Mouse (Mus musculus) hindbrain, embryonic 14.5 days (tissue): ENCODE measurements around the gene Ints2. TPM values are rescaled to one million over a fixed set of nuclear protein-coding genes. Genes with fewer than 3 reads are reported as not detected.
"Not testable (repeated sequence)": the region's sequence is repeated elsewhere in the genome, so short reads cannot be mapped to it uniquely, and the experiment has no call there.

Source experiments
- ATAC-seq: fragments of 200-750 bp; cut with Nextera tagmentation; 2 replicates; pipeline ENCODE4 v1.8.0; 2017; ENCODE audit warnings: moderate number of reproducible peaks, mild to moderate bottlenecking, moderate TSS enrichment, moderate library complexity; ENCODE audit not compliant: low FRiP score
- DNase-seq: peaks from one replicate; pipeline ENCODE4 v3.0.0-alpha.2; 2015; ENCODE audit warnings: low spot score
- H3K27ac ChIP-seq: fragments of 300-500 bp; sonication (generic); 2 replicates; pipeline ENCODE4 v1.5.1; 2014; ENCODE audit warnings: mild to moderate bottlenecking, moderate library complexity
- H3K27me3 ChIP-seq: fragments of 300-500 bp; sonication (generic); 2 replicates; pipeline ENCODE4 v1.6.1; 2014; ENCODE audit warnings: mild to moderate bottlenecking, low read length, mixed read lengths; ENCODE audit not compliant: control insufficient read depth, insufficient read depth
- H3K36me3 ChIP-seq: fragments of 300-500 bp; sonication (generic); replicated peaks from 2 replicates; pipeline ENCODE4 v1.6.1; 2014; ENCODE audit not compliant: control insufficient read depth, insufficient read depth
- H3K4me1 ChIP-seq: fragments of 300-500 bp; sonication (generic); replicated peaks from 2 replicates; pipeline ENCODE4 v1.6.1; 2014; ENCODE audit warnings: antibody characterized with exemption, low read length, mixed read lengths; ENCODE audit not compliant: control insufficient read depth, insufficient read depth
- H3K4me2 ChIP-seq: fragments of 300-500 bp; sonication (generic); replicated peaks from 2 replicates; pipeline ENCODE4 v1.6.1; 2014; ENCODE audit warnings: mild to moderate bottlenecking, moderate library complexity
- H3K4me3 ChIP-seq: fragments of 300-500 bp; sonication (generic); replicated peaks from 2 replicates; pipeline ENCODE4 v1.5.1; 2014; ENCODE audit warnings: mild to moderate bottlenecking, low read length
- H3K9ac ChIP-seq: fragments of 300-500 bp; sonication (generic); 2 replicates; pipeline ENCODE4 v1.6.1; 2014
- H3K9me3 ChIP-seq: fragments of 300-500 bp; sonication (generic); 2 replicates; pipeline ENCODE4 v1.6.1; 2016; ENCODE audit warnings: low read length; ENCODE audit not compliant: control insufficient read depth
- WGBS: fragments of 180-500 bp; shearing (Covaris S2); extraction: QIAGEN DNeasy Blood & Tissue Kit; methylation state at CpG from one replicate; pipeline ENCODE4 v1.1.7; 2014; 5-methylcytosine and 5-hydroxymethylcytosine counted together
- polyA plus RNA-seq: library from polyadenylated mRNA; unstranded; fragments of >200 nt; fragmentation: Nextera tagmentation; extraction: Ambion mirVana; gene quantifications from 2 replicates; pipeline ENCODE4 v1.2.1, GENCODE M21; 2014

Gene Ints2
- polyA plus RNA-seq = 17.8 and 22.6 TPM in 2 replicates

DNA sequence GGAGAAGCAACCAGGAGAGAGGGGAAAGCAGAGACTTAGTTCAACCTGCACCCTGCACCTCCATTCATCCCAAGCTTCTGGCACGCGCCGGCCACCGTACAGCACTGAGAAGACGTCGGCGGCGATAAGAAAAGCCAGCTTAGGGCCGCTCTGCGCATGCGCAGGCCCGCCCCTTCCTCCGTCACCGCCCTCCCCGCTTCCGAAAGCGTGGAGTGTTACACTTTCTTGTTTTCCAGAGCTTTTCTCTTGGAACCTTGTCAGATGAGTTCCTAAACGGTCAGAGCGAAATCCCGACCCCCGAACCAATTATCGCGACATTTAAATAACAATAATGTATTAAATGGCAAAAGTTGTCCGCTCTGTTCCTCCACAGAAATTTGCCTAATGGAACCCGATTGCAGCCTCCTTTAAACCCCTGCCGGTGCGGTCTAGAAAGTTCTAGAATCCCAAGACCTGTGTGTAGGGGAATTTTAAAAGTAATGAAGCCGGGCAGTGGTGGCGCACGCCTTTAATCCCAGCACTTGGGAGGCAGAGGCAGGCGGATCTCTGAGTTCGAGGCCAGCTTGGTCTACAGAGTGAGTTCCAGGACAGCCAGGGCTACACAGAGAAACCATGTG, at the start of gene Ints2:
Ints2 (minus strand) TSS at position 116 of the 617 bp plus-strand sequence.
- Histone ChIP-seq H3K4me2 (peak within 1 kb of the TSS; percentile 85), H3K4me1 (peaks cover 15% of the 10 kb centered on the region), H3K4me3 (peak within 1 kb of the TSS; percentile 63), H3K27me3 (no peaks in the 10 kb centered on the region), H3K27ac (peak within 1 kb of the TSS; percentile 81), H3K9ac (peak within 1 kb of the TSS; percentile 82), H3K9me3 (no peaks in the 10 kb centered on the region), H3K36me3 (peaks cover 7% of the 10 kb centered on the region)
- ATAC-seq (peak; percentile 94), DNase-seq (peak; percentile 97)
- 9% methylated on average over 32 of the region's 32 CpGs for WGBS

DNA sequence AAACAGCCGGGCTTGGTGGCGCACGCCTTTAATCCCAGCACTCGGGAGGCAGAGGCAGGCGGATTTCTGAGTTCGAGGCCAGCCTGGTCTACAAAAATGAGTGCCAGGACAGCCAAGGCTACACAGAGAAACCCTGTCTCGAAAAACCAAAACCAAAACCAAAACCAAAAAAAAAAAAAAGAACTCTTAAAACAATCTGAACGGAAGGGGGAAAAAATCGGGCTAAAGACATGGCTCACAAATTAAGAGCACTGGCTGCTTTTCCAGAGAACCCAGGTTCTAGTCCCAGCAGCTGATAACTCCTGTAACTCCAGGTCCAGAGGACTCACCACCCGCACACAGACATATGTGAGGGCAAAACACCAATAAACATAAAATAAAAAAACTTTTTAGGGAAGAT, 34.8 kb upstream of the Ints2 start:
- 98% methylated on average over 10 of the region's 10 CpGs for WGBS
- not testable (repeated sequence) for ATAC-seq, DNase-seq

DNA sequence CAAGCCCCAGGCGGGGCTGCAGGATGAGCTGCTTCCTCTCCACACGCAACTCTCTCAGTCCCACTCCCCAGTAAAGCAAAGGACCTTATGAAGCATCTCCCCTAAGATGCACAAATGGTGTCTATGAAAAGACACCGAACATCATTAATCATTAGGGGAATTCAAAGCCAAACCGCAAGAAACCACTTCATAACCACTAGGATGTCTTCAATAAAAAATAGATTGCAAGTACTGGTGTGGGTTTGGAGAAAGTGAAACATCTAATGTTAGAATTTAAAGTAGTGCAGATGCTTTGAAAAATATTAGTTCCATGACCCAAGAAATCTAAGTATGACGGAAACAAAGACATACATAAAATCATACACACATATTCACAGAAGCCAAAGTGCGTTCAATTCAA, 34.3 kb upstream of the Ints2 start:
- Histone ChIP-seq H3K9ac (no peak overlapping the region), H3K4me2 (no peak overlapping the region), H3K4me3 (no peak overlapping the region), H3K27me3 (no peaks in the 10 kb centered on the region), H3K27ac (no peak overlapping the region), H3K9me3 (no peaks in the 10 kb centered on the region), H3K4me1 (no peaks in the 10 kb centered on the region), H3K36me3 (peaks cover 34% of the 10 kb centered on the region)
- 90% methylated on average over 6 of the region's 6 CpGs for WGBS
- DNase-seq = no peak
- no peak for ATAC-seq

More for the DNA sequence above, 34.8 kb upstream of the Ints2 start:
- peaks cover 38% of the 10 kb centered on the region for H3K36me3 ChIP-seq
- not testable (repeated sequence) for H3K27me3 ChIP-seq, H3K9ac ChIP-seq, H3K4me1 ChIP-seq, H3K27ac ChIP-seq, H3K4me2 ChIP-seq, H3K4me3 ChIP-seq, H3K9me3 ChIP-seq

DNA sequence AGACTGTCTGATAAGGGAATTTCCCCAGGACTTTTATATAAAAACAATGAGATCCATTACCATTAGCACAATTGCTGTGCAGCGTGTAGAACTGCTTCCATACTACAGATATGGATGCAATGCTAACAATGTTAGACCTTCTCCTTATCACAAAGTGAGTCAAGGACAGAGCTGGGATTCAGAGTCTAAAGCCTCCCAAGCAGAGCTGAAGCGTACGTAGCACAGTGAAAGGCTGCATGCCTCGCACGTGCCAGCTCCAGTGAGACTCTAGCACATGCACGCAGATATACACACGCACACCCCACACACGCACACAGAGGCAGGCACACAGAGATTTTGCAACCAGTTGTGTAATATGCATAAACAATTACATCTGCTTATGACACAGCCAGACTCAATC, 28.4 kb upstream of the Ints2 start:
- Histone ChIP-seq H3K27ac (no peak overlapping the region), H3K4me3 (no peak overlapping the region), H3K4me2 (no peak overlapping the region), H3K36me3 (peaks cover 82% of the 10 kb centered on the region), H3K4me1 (no peaks in the 10 kb centered on the region), H3K9me3 (no peaks in the 10 kb centered on the region), H3K9ac (no peak overlapping the region), H3K27me3 (no peaks in the 10 kb centered on the region)
- ATAC-seq (no peak), DNase-seq (no peak)
- 94% methylated on average over 8 of the region's 8 CpGs for WGBS

DNA sequence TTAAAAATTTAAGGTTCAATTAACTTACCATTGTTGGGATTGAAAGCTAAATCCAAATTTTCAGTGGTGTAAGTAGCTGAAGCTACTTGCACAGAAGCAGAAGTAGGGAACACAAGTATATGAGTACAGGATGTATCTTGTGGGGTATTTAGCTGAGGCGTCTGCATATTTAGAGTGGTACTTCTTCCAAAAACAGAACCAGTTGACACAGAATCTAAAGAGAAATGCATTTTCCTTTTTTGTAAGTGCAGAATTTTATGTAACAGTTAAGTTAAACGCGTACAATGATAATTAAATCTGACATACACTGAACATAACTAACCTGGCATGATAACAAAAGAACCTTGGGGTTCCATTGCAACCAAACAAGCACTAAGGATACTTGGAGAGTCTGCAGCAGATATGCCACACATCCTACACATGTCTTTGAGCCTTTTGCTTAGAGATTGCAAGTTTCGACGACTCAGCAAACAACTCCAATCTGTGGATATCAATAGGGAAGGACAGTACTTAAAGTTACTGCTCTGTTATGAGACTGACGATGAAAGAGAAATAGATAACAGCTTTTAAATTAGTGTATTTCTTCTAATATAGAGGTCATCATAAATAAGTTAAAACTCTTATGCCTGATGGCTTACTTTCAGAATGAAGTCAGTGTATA, 21.2 kb upstream of the Ints2 start:
- no peak overlapping the region for H3K27ac ChIP-seq
- H3K9ac ChIP-seq = no peak overlapping the region
- no peak for DNase-seq
- H3K9me3 ChIP-seq = no peaks in the 10 kb centered on the region
- no peaks in the 10 kb centered on the region for H3K27me3 ChIP-seq
- no peak for ATAC-seq
- no peak overlapping the region for H3K4me2 ChIP-seq
- H3K36me3 ChIP-seq = peaks cover 90% of the 10 kb centered on the region
- WGBS = 97% methylated on average over 6 of the region's 6 CpGs
- H3K4me1 ChIP-seq = no peaks in the 10 kb centered on the region
- H3K4me3 ChIP-seq = no peak overlapping the region

DNA sequence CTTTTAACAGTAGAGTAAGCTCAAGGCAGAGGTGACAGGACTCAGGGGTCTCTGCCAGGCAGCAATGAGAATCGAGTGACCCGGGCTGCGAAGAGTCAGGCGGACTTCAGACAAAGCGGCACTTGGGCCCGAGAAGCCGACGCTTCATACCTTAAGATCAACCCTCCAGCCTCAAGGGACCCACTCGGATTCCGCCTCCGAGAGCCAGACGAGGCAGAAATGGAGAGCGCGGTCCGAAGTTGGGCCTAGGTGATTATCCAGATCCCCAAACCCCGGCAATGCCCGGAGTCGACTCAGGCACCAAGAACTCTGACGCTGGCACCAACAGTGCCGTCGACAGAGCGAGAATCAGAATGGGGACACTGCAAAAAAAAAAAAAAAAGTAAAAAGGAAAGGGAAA, 321 bp downstream of the Ints2 start:
- H3K36me3 ChIP-seq = peaks cover 12% of the 10 kb centered on the region
- no peaks in the 10 kb centered on the region for H3K9me3 ChIP-seq
- H3K4me1 ChIP-seq = peaks cover 15% of the 10 kb centered on the region
- H3K4me2 ChIP-seq = peak overlapping the region; percentile 85
- H3K27me3 ChIP-seq = no peaks in the 10 kb centered on the region
- H3K27ac ChIP-seq = peak overlapping the region; percentile 81
- H3K4me3 ChIP-seq = peak overlapping the region; percentile 63
- peak overlapping the region; percentile 82 for H3K9ac ChIP-seq
- WGBS = under 1% methylated on average over 22 of the region's 22 CpGs
- ATAC-seq (peak; percentile 65; the same call in 1 of the 2 replicates), DNase-seq (peak; percentile 45)

DNA sequence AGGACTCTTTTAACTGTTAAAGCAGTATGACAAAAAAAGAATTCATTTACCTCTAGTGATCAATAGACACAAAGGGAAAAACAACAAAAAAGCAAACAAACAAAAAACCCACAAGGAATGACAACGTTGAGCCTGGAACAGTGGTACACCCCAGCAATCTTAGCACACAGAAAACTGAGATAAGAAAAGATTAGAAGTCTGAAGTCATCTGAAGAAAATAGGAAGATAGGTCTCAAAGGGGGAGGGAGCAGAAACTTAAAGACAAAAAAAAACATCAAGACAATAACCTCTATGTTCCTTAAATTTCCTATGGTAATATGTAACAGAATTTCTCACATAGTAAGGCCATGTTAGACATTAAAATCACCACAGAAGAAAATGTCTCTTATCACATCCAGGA, 4.0 kb downstream of the Ints2 start:
- Histone ChIP-seq H3K4me3 (no peak overlapping the region), H3K27me3 (no peaks in the 10 kb centered on the region), H3K9me3 (no peaks in the 10 kb centered on the region), H3K4me1 (peaks cover 15% of the 10 kb centered on the region), H3K9ac (no peak overlapping the region), H3K27ac (no peak overlapping the region), H3K36me3 (peaks cover 44% of the 10 kb centered on the region), H3K4me2 (no peak overlapping the region)
- WGBS = 81% methylated on average over 1 of the region's 1 CpGs
- ATAC-seq (no peak), DNase-seq (no peak)

DNA sequence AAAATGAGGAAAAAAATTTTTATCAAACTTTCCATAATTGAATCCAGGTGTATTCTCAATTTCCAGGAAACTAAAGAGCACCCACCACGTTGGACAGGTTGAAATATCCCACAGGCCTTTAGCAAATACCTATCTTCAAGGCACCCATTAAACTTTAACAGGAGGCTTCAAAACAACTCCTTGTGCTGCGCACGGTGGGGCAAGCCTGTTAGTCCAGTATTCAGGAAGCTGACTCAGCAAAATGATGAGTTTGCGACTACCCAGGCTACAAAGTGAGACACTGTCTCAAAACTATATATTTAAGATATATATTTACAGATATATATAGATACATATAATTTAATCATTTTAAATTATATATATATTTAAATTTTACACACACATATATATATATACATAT, 24.9 kb downstream of the Ints2 start:
- 91% methylated on average over 4 of the region's 4 CpGs for whole genome bisulfite sequencing
- Histone ChIP-seq H3K4me3 (no peak overlapping the region), H3K4me2 (no peak overlapping the region), H3K9ac (no peak overlapping the region), H3K27ac (no peak overlapping the region), H3K27me3 (no peaks in the 10 kb centered on the region), H3K4me1 (no peaks in the 10 kb centered on the region), H3K36me3 (peaks cover 89% of the 10 kb centered on the region), H3K9me3 (no peaks in the 10 kb centered on the region)
- ATAC-seq = no peak
- no peak for DNase-seq

DNA sequence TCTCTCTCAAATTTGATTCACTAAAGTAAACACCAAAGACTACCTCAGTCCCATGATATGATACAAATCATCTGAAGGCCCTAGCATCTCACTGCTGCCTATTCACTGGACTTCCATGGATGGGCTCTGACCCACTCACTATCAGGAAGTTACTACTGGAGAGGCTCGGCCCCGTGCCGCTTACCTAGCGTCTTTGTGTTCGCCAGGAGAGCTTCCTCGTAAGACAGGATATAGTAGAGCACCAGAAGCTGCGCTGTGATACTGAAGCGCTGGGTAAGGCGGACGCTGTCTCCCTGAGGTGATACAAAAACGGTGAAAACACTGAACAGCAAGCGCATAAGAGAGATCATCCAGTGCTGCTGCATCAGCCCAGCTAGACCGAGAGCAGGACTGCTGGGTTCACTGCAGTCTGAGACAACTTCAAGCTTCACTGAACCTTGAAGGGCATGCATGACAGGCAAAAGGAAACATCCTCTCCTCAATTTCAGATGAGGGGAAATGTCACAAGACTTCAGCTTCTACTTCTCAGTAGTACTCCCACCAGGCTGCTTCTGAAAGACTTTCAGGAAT, 25.5 kb downstream of the Ints2 start:
- Histone ChIP-seq H3K9me3 (no peaks in the 10 kb centered on the region), H3K4me2 (no peak overlapping the region), H3K27me3 (no peaks in the 10 kb centered on the region), H3K9ac (no peak overlapping the region), H3K36me3 (peaks cover 90% of the 10 kb centered on the region), H3K4me3 (no peak overlapping the region), H3K4me1 (no peaks in the 10 kb centered on the region), H3K27ac (no peak overlapping the region)
- WGBS = 96% methylated on average over 13 of the region's 13 CpGs
- ATAC-seq = no peak
- no peak for DNase-seq
